Mouse (Mus musculus) heart, adult 2 months (tissue): ENCODE data around the gene Dhcr24. TPM values are rescaled to one million over a fixed set of nuclear protein-coding genes. Genes with fewer than 3 reads are reported as not detected.
A peak's percentile ranks its signal among the peaks of the same experiment; 100 is the strongest.

Experiments
- DNase-seq, 2 experiments: peaks; one replicate each; pipeline ENCODE4 v3.0.0; 2021
- H3K27ac ChIP-seq: fragments of 200-600 bp; 2 replicates; pipeline ENCODE4 v1.8.1; 2022
- H3K27me3 ChIP-seq: fragments of 200-500 bp; 2 replicates; pipeline ENCODE4 v1.6.1; 2012; ENCODE audit warnings: mild to moderate bottlenecking, low read length, inconsistent platforms, mixed read lengths; ENCODE audit not compliant: control insufficient read depth, insufficient read depth
- H3K36me3 ChIP-seq: fragments of 200-500 bp; 2 replicates; pipeline ENCODE4 v1.6.1; 2012; ENCODE audit warnings: low read length, inconsistent platforms; ENCODE audit not compliant: control insufficient read depth, insufficient read depth
- H3K4me1 ChIP-seq: fragments of 200-500 bp; 2 replicates; pipeline ENCODE4 v1.6.1; 2011; ENCODE audit warnings: low read length; ENCODE audit not compliant: control insufficient read depth, insufficient read depth
- H3K4me3 ChIP-seq: fragments of 200-600 bp; 2 replicates; pipeline ENCODE4 v1.8.1; 2022
- H3K79me2 ChIP-seq: fragments of 200-500 bp; replicated peaks from 2 replicates; pipeline ENCODE4 v1.6.1; 2012; ENCODE audit warnings: mild to moderate bottlenecking, inconsistent platforms, low read length, moderate library complexity, mixed read lengths; ENCODE audit not compliant: control insufficient read depth, insufficient read depth
- H3K9ac ChIP-seq: fragments of 200-500 bp; 2 replicates; pipeline ENCODE4 v1.6.1; 2012; ENCODE audit warnings: low read depth, mild to moderate bottlenecking, control low read depth, inconsistent platforms, low read length, mixed read lengths
- CTCF ChIP-seq: fragments of 200-600 bp; IDR thresholded peaks from 2 replicates; pipeline ENCODE4 v1.8.1; 2022; ENCODE audit warnings: antibody characterized with exemption, mild to moderate bottlenecking, moderate library complexity
- EP300 ChIP-seq: fragments of 200-500 bp; IDR thresholded peaks from 2 replicates; pipeline ENCODE4 v1.6.1; 2011; ENCODE audit warnings: low read depth, low read length, control low read depth; ENCODE audit not compliant: insufficient read depth
- POLR2A ChIP-seq: fragments of 200-500 bp; IDR thresholded peaks from 2 replicates; pipeline ENCODE4 v1.6.1; 2011; ENCODE audit warnings: mild to moderate bottlenecking, low read depth, low read length, control low read depth; ENCODE audit not compliant: insufficient read depth
- WGBS: fragments of 180-500 bp; shearing (Covaris S2); methylation state at CpG from one replicate; pipeline ENCODE4 v1.1.7; 2018; 5-methylcytosine and 5-hydroxymethylcytosine counted together
- intact Hi-C: fragments of 180-260 bp; cut with DNase I; formaldehyde crosslinking; loops from one replicate; pipeline ENCODE4 v1.15.1; 2025
- polyA plus RNA-seq: library from polyadenylated mRNA; depleted of rRNA; stranded (reverse); fragments of >200 nt; gene quantifications from 2 replicates; pipeline ENCODE4 v1.2.3, GENCODE M21; 2012
- total RNA-seq, 2 experiments: library from RNA; stranded (reverse); gene quantifications; 2 replicates each; pipeline ENCODE4 v1.2.3; 2021

Dhcr24 gene
- total and polyA plus RNA-seq, 3 experiments: 1.4 to 5.2 (median 4.0) TPM

GRCm38 (mm10) chr4:106562006-106562405 lies 1.2 kb downstream of the Dhcr24 start:
- intact Hi-C loops: no loop called here
- H3K27me3 ChIP-seq: no peaks in the 10 kb centered on the region
- H3K36me3 ChIP-seq: no peaks in the 10 kb centered on the region
- 31% methylated on average over 6 of the region's 6 CpGs for WGBS
- H3K9ac ChIP-seq: peak overlapping the region; percentile 35; the same call in 1 of the 2 replicates
- peaks cover 4% of the 10 kb centered on the region; the same call in 1 of the 2 replicates for H3K4me1 ChIP-seq
- H3K27ac ChIP-seq: no peak overlapping the region
- H3K4me3 ChIP-seq: no peak overlapping the region; the same call in 1 of the 2 replicates
- no peak for DNase-seq
- TF ChIP-seq CTCF (no peak), POLR2A (no peak), EP300 (no peak)
- H3K79me2 ChIP-seq: no peaks in the 10 kb centered on the region

GRCm38 (mm10) chr4:106562837-106563790 lies 2.3 kb downstream of the Dhcr24 start:
- no peak overlapping the region for H3K4me3 ChIP-seq
- no peak overlapping the region for H3K27ac ChIP-seq
- no peak overlapping the region for H3K9ac ChIP-seq
- 74% methylated on average over 9 of the region's 9 CpGs for WGBS
- H3K27me3 ChIP-seq: no peaks in the 10 kb centered on the region
- no peaks in the 10 kb centered on the region for H3K36me3 ChIP-seq
- no peak for TF ChIP-seq POLR2A
- TF ChIP-seq EP300: no peak
- no peak for TF ChIP-seq CTCF
- H3K79me2 ChIP-seq: no peaks in the 10 kb centered on the region
- DNase-seq: no peak
- intact Hi-C loops: no loop called here
- peaks cover 4% of the 10 kb centered on the region; the same call in 1 of the 2 replicates for H3K4me1 ChIP-seq

GRCm38 (mm10) chr4:106564161-106564560 lies 3.3 kb downstream of the Dhcr24 start:
- no peaks in the 10 kb centered on the region for H3K79me2 ChIP-seq
- TF ChIP-seq CTCF (no peak), EP300 (no peak), POLR2A (no peak)
- peaks cover 4% of the 10 kb centered on the region; the same call in 1 of the 2 replicates for H3K4me1 ChIP-seq
- H3K36me3 ChIP-seq: no peaks in the 10 kb centered on the region
- no peaks in the 10 kb centered on the region for H3K27me3 ChIP-seq
- H3K27ac ChIP-seq: no peak overlapping the region
- no peak for DNase-seq
- H3K9ac ChIP-seq: no peak overlapping the region
- intact Hi-C loops: no loop called here
- 80% methylated on average over 11 of the region's 11 CpGs for WGBS
- H3K4me3 ChIP-seq: no peak overlapping the region

GRCm38 (mm10) chr4:106569680-106570079 lies 8.8 kb downstream of the Dhcr24 start:
- TF ChIP-seq POLR2A (no peak), EP300 (no peak), CTCF (no peak)
- intact Hi-C loops: no loop called here
- no peak for DNase-seq
- Histone ChIP-seq H3K27ac (no peak overlapping the region), H3K9ac (no peak overlapping the region), H3K79me2 (no peaks in the 10 kb centered on the region), H3K4me1 (no peaks in the 10 kb centered on the region), H3K36me3 (no peaks in the 10 kb centered on the region), H3K27me3 (no peaks in the 10 kb centered on the region), H3K4me3 (no peak overlapping the region)
- 89% methylated on average over 4 of the region's 4 CpGs for WGBS

DNA sequence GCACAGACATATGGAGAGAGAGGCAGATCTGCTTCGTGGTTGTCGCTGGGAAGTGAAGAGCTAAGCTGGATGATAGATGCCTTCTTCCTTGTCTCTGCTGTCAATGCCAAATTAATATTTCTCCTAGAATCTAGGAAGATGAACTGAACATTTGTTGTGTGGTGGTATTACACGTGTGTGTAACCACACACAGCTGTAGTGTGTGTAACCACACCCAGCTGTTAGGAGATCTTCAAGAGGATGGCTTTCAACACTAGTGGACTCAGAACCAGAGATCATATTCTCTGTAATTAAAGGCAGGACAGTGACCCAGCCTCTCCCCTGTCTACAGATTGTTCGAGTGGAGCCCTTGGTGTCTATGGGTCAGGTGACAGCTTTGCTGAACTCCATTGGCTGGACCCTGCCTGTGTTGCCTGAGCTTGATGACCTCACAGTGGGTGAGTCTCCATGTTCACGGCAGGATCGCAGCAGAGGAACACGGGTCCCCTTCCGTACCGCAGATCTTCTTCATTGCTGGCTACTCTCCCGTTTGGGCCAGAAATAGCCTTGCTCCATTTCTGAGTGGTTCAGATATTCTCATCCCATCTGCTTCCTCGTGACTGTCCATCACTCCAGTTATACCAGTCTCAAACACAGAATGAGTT lies 10.4 kb downstream of the Dhcr24 start:
- no peaks in the 10 kb centered on the region for H3K36me3 ChIP-seq
- H3K27ac ChIP-seq: no peak overlapping the region
- no peak for DNase-seq
- no peaks in the 10 kb centered on the region for H3K79me2 ChIP-seq
- H3K27me3 ChIP-seq: no peaks in the 10 kb centered on the region
- intact Hi-C loops: no loop called here
- H3K4me3 ChIP-seq: no peak overlapping the region
- TF ChIP-seq EP300: no peak
- no peak for TF ChIP-seq CTCF
- no peak for TF ChIP-seq POLR2A
- no peaks in the 10 kb centered on the region for H3K4me1 ChIP-seq
- H3K9ac ChIP-seq: no peak overlapping the region
- WGBS: 73% methylated on average over 11 of the region's 11 CpGs

DNA sequence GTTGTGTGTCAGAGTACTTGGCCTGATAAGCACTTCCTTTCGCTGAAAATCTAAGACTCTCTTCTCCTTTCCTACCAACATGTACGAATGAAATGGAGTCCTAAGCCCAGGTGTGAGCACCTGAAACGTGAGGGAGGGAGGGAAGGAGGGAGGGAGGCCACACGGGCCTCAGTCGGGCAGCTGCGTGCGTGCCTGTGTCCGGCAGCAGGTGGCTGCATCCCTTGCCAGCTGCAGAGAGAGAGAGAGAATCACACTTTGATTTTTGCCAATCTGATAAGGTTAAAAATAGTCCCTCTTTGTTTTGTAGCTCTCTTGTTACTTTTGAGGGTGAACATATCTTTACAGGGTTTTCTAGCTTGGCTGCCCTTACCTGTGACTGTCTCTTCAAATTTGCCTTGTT lies 14.2 kb downstream of the Dhcr24 start:
- 33% methylated on average over 8 of the region's 8 CpGs for WGBS
- no peaks in the 10 kb centered on the region for H3K27me3 ChIP-seq
- H3K4me1 ChIP-seq: no peaks in the 10 kb centered on the region
- H3K27ac ChIP-seq: no peak overlapping the region
- no peak overlapping the region for H3K9ac ChIP-seq
- DNase-seq: no peak
- H3K36me3 ChIP-seq: no peaks in the 10 kb centered on the region
- no peaks in the 10 kb centered on the region for H3K79me2 ChIP-seq
- H3K4me3 ChIP-seq: no peak overlapping the region
- TF ChIP-seq EP300 (no peak), POLR2A (no peak), CTCF (no peak)
- intact Hi-C loops: no loop called here
